Mouse (Mus musculus) liver, embryonic 14.5 days (tissue): ENCODE results near the gene Gm17093. TPM values are rescaled to one million over a fixed set of nuclear protein-coding genes. Genes with fewer than 3 reads are reported as not detected.
"Not testable (repeated sequence)": the region's sequence is repeated elsewhere in the genome, so short reads cannot be mapped to it uniquely, and the experiment has no call there.

Experiments
- ATAC-seq: fragments of 200-750 bp; cut with Nextera tagmentation; 2 replicates; pipeline ENCODE4 v1.8.0; 2017; ENCODE audit warnings: moderate number of reproducible peaks, mild to moderate bottlenecking, moderate library complexity; ENCODE audit not compliant: insufficient read depth
- DNase-seq, 3 experiments: peaks; one replicate each; pipeline ENCODE4 v3.0.0-alpha.2; 2012 to 2013; ENCODE audit warnings: low read depth in 3 of 3, low spot score in 3 of 3
- H3K27ac ChIP-seq: fragments of 300-500 bp; sonication (generic); 2 replicates; pipeline ENCODE4 v1.5.1; 2014; ENCODE audit warnings: moderate library complexity, mild to moderate bottlenecking, control low read depth, inconsistent platforms
- H3K27me3 ChIP-seq: fragments of 300-500 bp; sonication (generic); 2 replicates; pipeline ENCODE4 v1.6.1; 2014; ENCODE audit warnings: mild to moderate bottlenecking, low read length, moderate library complexity; ENCODE audit not compliant: control insufficient read depth, insufficient read depth
- H3K36me3 ChIP-seq: fragments of 300-500 bp; sonication (generic); replicated peaks from 2 replicates; pipeline ENCODE4 v1.6.1; 2014; ENCODE audit warnings: low read depth; ENCODE audit not compliant: control insufficient read depth, insufficient read depth
- H3K4me1 ChIP-seq, 2 experiments: fragments of 200-500 bp in 1 of 2; fragments of 300-500 bp in 1 of 2; sonication (generic) in 1 of 2; replicated peaks; 2 replicates each; pipeline ENCODE4 v1.6.1; 2012 to 2014; ENCODE audit warnings: antibody characterized with exemption in 1 of 2, inconsistent platforms in 1 of 2, low read length in 1 of 2; ENCODE audit not compliant: control insufficient read depth in 2 of 2, insufficient read depth in 2 of 2
- H3K4me2 ChIP-seq: fragments of 300-500 bp; sonication (generic); 2 replicates; pipeline ENCODE4 v1.6.1; 2014; ENCODE audit warnings: low read depth, mild to moderate bottlenecking, control low read depth, moderate library complexity
- H3K4me3 ChIP-seq, 2 experiments: fragments of 200-500 bp in 1 of 2; fragments of 300-500 bp in 1 of 2; sonication (generic) in 1 of 2; 2 replicates each; pipeline ENCODE4 v1.5.1; 2012 to 2014; ENCODE audit warnings: low read depth in 2 of 2, low read length in 2 of 2, mild to moderate bottlenecking in 2 of 2, control low read depth in 1 of 2, inconsistent platforms in 1 of 2, moderate library complexity in 1 of 2; ENCODE audit not compliant: insufficient read depth in 1 of 2
- H3K9ac ChIP-seq: fragments of 300-500 bp; sonication (generic); replicated peaks from 2 replicates; pipeline ENCODE4 v1.6.1; 2014; ENCODE audit warnings: mild to moderate bottlenecking, control low read depth, moderate library complexity
- H3K9me3 ChIP-seq: fragments of 300-500 bp; sonication (generic); 2 replicates; pipeline ENCODE4 v1.6.1; 2016; ENCODE audit warnings: low read length, mixed read lengths; ENCODE audit not compliant: control insufficient read depth
- WGBS: fragments of 180-500 bp; shearing (Covaris S2); extraction: QIAGEN DNeasy Blood & Tissue Kit; methylation state at CpG from one replicate; pipeline ENCODE4 v1.1.7; 2014; ENCODE audit not compliant: insufficient replicate concordance; 5-methylcytosine and 5-hydroxymethylcytosine counted together
- polyA plus RNA-seq, 2 experiments: library from polyadenylated mRNA; depleted of rRNA in 1 of 2; stranded (reverse) in 1 of 2; unstranded in 1 of 2; fragments of >200 nt; fragmentation: Nextera tagmentation in 1 of 2; extraction: Ambion mirVana in 1 of 2; gene quantifications; 2 replicates each; pipeline versions ENCODE4 v1.2.1 to v1.2.3; 2012 to 2014

Gm17093 gene
- polyA plus RNA-seq (2012; rRNA removed) (not detected in 2 replicates), polyA plus RNA-seq (2014; fragmentation: Nextera tagmentation; extraction: Ambion mirVana) (not detected in 2 replicates)

- not testable (repeated sequence) for DNase-seq, H3K27me3 ChIP-seq, H3K9me3 ChIP-seq, H3K9ac ChIP-seq, ATAC-seq, H3K4me3 ChIP-seq, H3K4me1 ChIP-seq, H3K4me2 ChIP-seq, H3K27ac ChIP-seq, H3K36me3 ChIP-seq
- WGBS: 55% methylated on average over 5 of the region's 5 CpGs
These were observed at the start of gene Gm17093 for GRCm38 (mm10) chr14:44517976-44518375. Gene Gm17093, plus strand, starts transcription at chr14:44518276.

GRCm38 (mm10) chr14:44492163-44492562 lies 25.9 kb upstream of the Gm17093 start, which contains the start of gene BC061237:
Gene BC061237, plus strand, starts transcription at chr14:44492463.
- not testable (repeated sequence) for H3K36me3 ChIP-seq, DNase-seq, H3K4me1 ChIP-seq, H3K4me3 ChIP-seq, H3K27ac ChIP-seq, H3K9ac ChIP-seq, H3K27me3 ChIP-seq, ATAC-seq, H3K4me2 ChIP-seq, H3K9me3 ChIP-seq
- WGBS: 100% methylated on average over 1 of the region's 1 CpGs

- not testable (repeated sequence) for ATAC-seq, DNase-seq, H3K9me3 ChIP-seq, H3K27ac ChIP-seq, H3K36me3 ChIP-seq, H3K9ac ChIP-seq, H3K27me3 ChIP-seq, H3K4me2 ChIP-seq, H3K4me1 ChIP-seq, H3K4me3 ChIP-seq
- 50% methylated on average over 3 of the region's 5 CpGs for WGBS
These were observed 29.9 kb downstream of the Gm17093 start for GRCm38 (mm10) chr14:44547961-44548360.

Other genes starting within 250 kb of the Gm17093 start
- not detected in 2 replicates for gene Gm8220, start 232.7 kb upstream of the Gm17093 start, polyA plus RNA-seq (2012; rRNA removed)
- gene Gm8220, start 232.7 kb upstream of the Gm17093 start, polyA plus RNA-seq (2014; fragmentation: Nextera tagmentation; extraction: Ambion mirVana): not detected in 2 replicates
- gene Gm5930, start 179.7 kb upstream of the Gm17093 start, polyA plus RNA-seq (2012; rRNA removed): not detected in 2 replicates
- not detected in 2 replicates for gene Gm5930, start 179.7 kb upstream of the Gm17093 start, polyA plus RNA-seq (2014; fragmentation: Nextera tagmentation; extraction: Ambion mirVana)
- not detected in 2 replicates for gene Gm8229, start 152.9 kb upstream of the Gm17093 start, polyA plus RNA-seq (2012; rRNA removed)
- not detected in 2 replicates for gene Gm8229, start 152.9 kb upstream of the Gm17093 start, polyA plus RNA-seq (2014; fragmentation: Nextera tagmentation; extraction: Ambion mirVana)
- gene Gm3371, start 107.6 kb upstream of the Gm17093 start, polyA plus RNA-seq (2012; rRNA removed): not detected in 2 replicates
- not detected in 2 replicates for gene Gm3371, start 107.6 kb upstream of the Gm17093 start, polyA plus RNA-seq (2014; fragmentation: Nextera tagmentation; extraction: Ambion mirVana)
- not detected in 2 replicates for gene Gm8232, start 84.6 kb upstream of the Gm17093 start, polyA plus RNA-seq (2012; rRNA removed)
- gene Gm8232, start 84.6 kb upstream of the Gm17093 start, polyA plus RNA-seq (2014; fragmentation: Nextera tagmentation; extraction: Ambion mirVana): not detected in 2 replicates
- not detected in 2 replicates for gene BC061237, start 25.8 kb upstream of the Gm17093 start, polyA plus RNA-seq (2012; rRNA removed)
- gene BC061237, start 25.8 kb upstream of the Gm17093 start, polyA plus RNA-seq (2014; fragmentation: Nextera tagmentation; extraction: Ambion mirVana): not detected in 2 replicates
- not detected in 2 replicates for gene Gm8247, start 64.9 kb downstream of the Gm17093 start, polyA plus RNA-seq (2012; rRNA removed)
- not detected in 2 replicates for gene Gm8247, start 64.9 kb downstream of the Gm17093 start, polyA plus RNA-seq (2014; fragmentation: Nextera tagmentation; extraction: Ambion mirVana)
- not detected in 2 replicates for gene Gm5624, start 109.7 kb downstream of the Gm17093 start, polyA plus RNA-seq (2012; rRNA removed)
- gene Gm5624, start 109.7 kb downstream of the Gm17093 start, polyA plus RNA-seq (2014; fragmentation: Nextera tagmentation; extraction: Ambion mirVana): not detected in 2 replicates
- gene Gm8257, start 188.2 kb downstream of the Gm17093 start, polyA plus RNA-seq (2012; rRNA removed): not detected in 2 replicates
- gene Gm8257, start 188.2 kb downstream of the Gm17093 start, polyA plus RNA-seq (2014; fragmentation: Nextera tagmentation; extraction: Ambion mirVana): not detected in 2 replicates
- not detected in 2 replicates for gene Gm8267, start 232.1 kb downstream of the Gm17093 start, polyA plus RNA-seq (2012; rRNA removed)
- gene Gm8267, start 232.1 kb downstream of the Gm17093 start, polyA plus RNA-seq (2014; fragmentation: Nextera tagmentation; extraction: Ambion mirVana): not detected in 2 replicates